Mouse (Mus musculus): ENCODE data around the gene Castor1.
"Not testable (repeated sequence)": the region's sequence is repeated elsewhere in the genome, so short reads cannot be mapped to it uniquely, and the experiment has no call there.

Castor1 gene

DNA sequence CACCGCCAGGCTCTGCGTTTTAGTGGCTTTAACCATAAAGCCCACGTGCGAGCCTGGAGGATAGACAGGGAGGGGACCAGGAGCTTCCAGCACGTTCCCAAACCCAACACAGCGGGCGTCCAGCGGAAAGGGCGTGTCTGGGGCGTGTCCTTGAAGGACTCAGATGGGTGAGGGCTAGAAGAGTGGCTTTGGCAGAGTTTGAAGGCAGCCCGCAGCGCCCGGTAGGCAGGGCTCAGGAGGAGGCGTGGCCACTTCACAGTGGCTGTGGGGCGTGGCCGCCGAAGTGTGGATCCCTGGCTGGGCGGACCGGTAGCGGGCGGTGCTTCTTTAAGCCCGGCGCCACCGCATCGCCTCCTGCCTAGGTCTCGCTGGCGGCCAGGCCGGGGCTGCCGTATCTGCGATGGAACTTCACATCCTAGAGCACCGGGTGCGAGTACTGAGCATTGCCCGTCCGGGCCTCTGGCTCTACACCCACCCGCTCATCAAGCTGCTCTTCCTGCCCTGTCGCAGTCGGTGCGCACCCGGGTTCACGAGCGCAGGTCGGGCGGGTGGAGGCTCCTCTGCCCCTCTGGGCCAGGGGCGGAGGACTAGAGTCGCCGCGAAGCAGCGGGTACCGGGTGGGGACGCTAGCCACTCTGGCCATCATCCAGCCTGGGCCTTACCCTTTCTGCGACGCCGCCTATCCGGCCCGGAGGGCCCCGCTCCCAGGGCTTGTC, at the start of gene Castor1:
Gene Castor1 (plus strand): TSS at position 312 of the 716 bp plus-strand sequence.
- DNase-seq (ENCODE audit: extremely low read depth, low read depth, low spot score): peak; percentile 74

DNA sequence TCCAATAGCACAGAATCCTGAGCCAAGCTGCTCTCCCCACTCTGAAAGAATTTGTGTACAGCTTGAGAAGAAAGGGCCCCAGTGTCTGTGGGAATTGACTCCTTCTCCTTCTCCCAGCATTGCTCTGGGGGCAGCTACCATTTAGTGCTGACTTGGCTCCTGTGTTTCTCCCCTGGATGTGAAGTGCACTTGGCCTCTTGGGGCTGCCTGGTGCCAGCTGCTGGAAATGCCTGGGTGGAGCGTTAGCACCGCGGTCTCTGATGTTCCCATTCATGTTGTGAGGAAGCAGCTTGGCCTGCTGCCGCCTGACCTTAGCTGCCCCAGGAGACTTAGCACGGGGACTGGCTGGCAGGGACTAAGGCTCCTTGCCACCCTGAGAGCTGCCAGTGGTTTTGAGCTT, 43.4 kb upstream of the Castor1 start:
- DNase-seq (ENCODE audit: extremely low read depth, low read depth, low spot score): no peak

DNA sequence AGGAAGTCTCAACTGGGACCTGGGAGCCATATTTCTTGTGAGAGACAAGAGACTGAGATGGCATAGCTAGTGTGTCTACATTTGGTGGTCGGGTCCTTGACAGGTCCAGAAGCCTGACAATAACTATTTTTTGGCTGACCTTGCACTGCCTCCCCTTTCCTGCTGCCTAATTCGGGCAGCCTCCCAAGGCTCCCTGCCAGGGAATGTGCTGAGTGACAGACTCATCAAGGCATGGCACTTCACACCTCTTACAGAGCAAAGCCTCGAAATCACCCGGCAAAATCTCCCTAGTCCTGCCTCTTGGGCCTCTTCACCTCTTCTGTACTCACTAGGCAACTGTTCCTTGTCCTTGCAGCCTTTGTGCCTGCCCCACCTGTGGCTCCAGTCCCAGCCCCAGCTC, 40.3 kb upstream of the Castor1 start:
- DNase-seq (ENCODE audit: extremely low read depth, low read depth, low spot score): no peak

DNA sequence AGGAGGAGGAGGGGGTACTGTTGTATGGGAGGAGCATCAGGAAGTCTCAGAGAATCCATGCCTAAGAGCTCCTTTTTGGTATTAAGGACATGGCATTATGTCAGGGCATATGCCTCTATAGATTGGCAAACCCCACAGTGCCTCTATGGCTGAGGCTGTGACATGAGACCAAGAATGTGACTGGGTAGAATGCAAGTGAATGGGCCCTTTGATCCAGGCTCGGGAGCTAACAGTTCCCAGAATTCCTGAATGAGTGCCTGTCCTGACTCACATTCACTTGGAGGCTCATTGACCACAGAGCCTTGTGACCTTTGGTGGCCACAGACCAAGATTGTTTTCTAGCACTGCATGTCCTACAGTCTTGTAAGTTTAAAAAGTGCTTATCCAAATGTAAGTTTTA, 36.0 kb upstream of the Castor1 start:
- DNase-seq (ENCODE audit: extremely low read depth, low read depth, low spot score): no peak

DNA sequence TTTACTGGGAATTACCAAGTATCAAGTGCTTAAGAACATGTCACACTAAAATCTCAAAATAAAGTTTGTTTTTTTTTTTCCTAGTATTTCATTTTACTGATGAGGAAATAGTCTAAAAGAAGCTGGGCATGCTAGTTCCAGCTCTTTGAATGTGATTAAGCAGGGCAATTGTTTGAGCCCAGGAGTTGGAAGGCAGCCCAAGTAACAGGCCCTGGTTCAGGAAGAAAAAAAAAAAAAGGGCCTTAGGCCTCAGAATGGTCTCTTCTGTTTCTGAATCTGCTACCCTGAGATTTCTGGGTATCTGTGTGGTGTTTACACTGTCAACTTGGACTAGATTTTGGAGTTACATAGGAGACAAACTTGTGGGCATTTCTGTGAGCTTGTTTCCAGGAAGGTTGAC, 34.5 kb upstream of the Castor1 start:
- no peak for DNase-seq (ENCODE audit: extremely low read depth, low read depth, low spot score)

DNA sequence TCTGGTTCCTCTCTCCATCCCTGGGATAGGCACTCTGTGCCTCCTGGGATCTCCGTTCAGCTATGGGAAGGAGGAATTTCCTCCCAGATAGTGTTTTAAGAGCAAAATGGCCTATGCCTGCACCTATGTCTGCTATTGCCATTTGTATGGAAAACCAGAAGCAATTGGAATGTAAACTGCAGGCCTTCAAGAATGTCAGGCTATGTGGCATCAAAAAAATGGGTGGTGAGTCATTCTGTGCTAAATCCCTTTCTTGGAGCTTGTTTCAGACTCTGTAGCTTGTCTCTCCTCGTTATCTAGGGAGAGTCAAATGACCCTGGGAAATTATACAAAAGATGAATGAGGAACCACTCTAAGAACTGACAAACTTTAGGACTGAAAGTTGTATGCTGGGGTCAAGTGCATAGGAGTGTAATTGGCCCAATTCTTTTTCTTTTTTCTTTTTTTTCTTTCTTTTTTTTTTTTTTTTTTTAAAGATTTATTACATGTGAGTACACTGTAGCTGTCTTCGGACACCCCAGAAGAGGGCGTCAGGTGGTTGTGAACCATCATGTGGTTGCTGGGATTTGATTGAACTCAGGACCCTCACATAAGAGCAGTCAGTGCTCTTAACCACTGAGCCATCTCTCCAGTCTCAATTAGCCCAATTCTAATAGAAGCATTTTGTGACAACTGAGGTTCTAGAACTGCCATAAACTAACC, 33.6 kb upstream of the Castor1 start:
- DNase-seq (ENCODE audit: extremely low read depth, low read depth, low spot score): no peak

DNA sequence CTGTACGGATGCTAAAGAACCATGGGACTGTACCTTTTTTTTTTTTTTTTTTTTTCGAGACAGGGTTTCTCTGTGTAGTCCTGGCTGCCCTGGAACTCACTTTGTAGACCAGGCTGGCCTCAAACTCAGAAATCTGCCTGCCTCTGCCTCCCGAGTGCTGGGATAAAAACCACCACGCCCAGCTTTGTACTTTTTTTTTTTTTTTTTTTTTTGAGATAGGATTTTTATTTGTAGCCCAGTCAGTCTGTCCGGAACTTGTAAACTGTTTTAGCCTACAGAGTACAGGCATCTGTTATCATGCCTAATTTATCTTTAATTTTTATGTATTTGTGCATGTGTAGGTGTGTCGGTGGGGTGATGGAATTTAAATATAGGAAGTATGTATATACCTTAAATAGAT, 32.5 kb upstream of the Castor1 start:
- not testable (repeated sequence) for DNase-seq (ENCODE audit: extremely low read depth, low read depth, low spot score)

DNA sequence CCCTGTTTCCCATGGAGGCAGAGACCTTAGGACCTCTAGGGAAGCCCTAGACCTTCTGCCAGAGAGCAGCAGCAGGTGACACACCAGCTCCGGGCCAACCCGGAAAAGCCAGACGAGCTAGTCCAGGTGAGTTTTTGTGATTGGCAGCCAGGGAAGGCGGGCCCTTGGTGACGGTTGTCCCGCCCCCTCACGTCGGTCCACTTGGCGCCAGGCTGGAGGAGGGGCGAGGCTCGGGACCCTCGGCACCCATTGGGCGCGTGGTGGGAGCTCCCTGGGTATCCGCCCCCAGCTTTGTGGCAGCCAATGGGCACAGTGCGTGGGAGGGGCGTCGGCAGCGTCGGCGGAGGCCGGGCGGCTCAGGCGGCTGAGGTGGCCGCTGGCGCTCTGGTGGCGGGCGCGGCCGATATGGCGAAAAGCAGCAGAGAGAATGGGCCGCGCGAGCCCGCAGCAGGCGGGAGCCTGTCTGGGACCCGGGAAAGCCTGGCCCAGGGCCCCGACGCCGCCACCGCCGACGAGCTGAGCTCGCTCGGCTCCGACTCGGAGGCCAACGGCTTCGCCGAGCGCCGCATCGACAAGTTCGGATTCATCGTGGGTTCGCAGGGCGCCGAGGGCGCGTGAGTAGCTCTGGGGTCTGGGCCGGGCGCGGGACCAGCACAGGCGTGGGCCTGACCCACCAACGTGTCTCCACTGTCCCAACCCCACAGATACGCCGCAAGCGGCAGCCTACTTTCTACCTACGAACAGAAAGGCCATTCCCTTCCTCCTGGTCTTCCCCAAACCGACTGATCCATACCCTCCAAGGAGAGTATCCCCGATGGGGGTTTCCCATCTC, 31.3 kb upstream of the Castor1 start, which contains the start of gene Tbc1d10a:
Gene Tbc1d10a (plus strand): TSS at position 304 of the 832 bp plus-strand sequence.
- peak; percentile 81 for DNase-seq (ENCODE audit: extremely low read depth, low read depth, low spot score)

DNA sequence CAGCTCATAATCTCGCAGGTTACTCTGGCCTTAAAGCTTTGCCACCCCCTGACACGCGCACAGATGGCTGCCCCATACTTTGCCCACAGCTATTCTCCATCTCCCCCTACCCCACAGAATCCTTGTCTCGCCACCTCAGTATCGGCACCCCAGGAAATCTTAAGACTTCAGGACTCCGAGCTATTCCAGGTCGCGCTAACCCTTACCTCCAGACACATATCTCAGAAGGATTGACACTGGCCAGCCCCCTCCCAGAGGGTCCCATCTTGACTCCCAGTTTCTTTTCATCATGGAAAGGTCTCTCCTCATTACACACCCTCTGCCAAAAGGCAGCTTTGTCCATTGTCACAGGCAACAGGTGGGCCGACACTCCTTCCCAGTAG, 30.7 kb upstream of the Castor1 start:
- no peak for DNase-seq (ENCODE audit: extremely low read depth, low read depth, low spot score)

DNA sequence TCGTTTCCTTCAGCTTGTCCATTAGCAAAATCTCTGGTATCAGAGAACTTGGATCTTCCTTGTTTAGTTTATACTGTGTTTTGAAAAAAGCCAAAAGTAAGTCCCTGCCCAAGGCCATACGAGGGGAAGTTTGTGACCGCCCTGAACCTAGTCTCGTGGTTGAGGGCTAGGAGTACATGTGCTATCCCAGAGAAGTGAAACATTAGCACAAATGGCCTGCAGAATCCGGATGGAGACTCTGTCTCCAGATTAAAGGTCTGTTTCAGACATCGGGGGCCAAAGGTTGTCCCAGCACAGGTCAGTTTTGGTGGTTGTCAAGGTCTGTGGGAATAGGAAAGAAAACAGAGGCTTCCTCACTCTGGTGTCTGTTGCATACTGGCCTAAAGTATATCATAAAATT, 28.8 kb upstream of the Castor1 start:
- no peak for DNase-seq (ENCODE audit: extremely low read depth, low read depth, low spot score)

DNA sequence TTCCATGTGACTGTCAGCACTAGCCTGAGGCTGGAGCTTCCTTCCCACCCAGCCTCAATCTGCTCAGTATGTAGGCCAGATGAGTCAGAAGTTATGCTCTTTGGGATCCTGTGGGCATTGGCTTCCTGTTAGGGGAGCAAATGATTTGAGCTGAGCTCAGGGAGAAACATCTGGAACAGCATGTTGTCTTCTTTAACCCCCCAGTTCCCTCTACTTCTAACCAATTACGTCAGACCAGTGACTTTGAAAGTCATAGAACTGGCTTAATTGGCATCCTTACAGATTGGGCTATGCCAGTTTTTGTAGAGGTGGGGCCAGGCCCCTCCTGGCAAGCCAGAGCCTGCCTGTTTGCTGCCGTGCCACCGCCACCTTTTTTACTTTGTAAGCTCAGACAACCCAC, 27.3 kb upstream of the Castor1 start:
- no peak for DNase-seq (ENCODE audit: extremely low read depth, low read depth, low spot score)

DNA sequence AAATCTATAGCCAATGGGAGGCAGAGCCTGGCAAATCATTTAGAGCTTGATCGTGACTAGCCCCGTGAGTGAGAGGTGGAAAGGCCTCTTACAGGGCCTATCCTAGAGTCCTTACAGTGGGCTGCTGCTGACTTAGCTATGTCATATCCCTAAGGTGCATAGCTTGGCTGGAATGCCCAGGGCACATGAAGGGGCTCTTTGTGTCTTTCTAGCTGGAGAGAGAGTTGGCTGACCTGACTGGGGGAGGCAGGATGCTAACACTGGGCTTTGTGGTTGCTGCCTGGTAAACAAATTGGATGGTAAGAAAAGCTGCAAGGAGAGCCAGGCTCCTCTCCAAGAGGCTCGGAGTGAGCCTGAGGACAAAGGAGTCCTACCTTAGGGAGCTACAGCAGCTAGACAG, 25.3 kb upstream of the Castor1 start:
- no peak for DNase-seq (ENCODE audit: extremely low read depth, low read depth, low spot score)

DNA sequence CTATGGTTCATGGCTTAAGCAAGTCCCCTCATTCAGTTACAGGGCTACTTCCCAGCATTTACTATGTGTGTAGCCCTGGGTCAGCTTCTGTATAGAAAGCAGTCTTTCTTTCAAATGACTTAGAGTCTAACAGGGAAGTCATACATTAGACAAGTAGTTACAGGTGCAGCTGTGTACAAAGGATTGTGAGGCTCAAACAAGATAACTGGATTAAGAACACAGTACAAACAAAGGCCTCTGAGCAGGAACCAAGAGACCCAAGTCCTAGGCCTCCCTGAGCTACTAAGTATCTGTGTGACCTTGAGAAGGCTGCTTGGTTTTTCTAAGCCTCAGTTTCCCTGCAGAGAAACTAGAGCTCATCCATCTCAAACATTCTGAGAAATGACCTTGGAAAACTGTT, 24.6 kb upstream of the Castor1 start:
- no peak for DNase-seq (ENCODE audit: extremely low read depth, low read depth, low spot score)

DNA sequence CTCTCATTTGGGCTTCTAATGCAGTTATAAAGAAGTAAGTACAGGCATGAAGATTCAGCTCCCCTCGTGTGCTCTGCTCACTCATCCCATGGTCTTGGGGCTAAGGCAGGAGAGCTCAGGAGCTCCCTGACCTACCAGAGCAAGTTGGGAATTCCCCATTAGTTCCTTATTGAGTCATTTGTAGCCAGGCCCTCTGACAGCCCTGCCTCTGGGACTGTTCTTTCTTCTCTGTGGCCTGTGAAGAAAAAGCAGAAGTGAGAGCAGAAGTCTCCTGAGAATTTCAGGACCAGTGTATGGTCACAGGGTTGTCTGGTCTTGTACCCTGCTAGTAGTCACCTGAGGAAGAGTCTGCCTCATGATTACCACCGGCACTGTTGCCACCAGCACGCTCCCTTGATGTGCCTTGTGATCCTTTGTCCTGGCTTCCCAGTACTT, 22.4 kb upstream of the Castor1 start:
- DNase-seq (ENCODE audit: extremely low read depth, low read depth, low spot score): no peak

DNA sequence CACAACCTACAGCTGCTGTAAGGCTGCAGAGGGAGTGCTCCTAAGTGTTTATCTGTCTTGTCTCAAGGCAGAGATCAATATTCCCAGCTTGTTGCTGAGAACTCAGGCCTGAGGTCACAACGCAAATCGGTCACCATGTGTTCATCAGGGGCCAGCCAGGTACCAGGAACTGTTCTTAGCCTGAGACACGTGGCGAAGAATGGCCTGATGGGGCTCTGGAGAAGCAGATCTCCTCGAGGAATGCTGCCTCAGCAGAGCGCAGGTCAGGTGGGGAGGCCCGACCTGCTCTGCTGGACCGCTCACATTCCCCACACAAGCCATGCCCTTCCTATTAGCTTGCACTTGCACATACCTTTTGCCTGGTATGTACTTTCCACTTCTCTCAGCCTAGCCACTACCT, 21.4 kb upstream of the Castor1 start:
- DNase-seq (ENCODE audit: extremely low read depth, low read depth, low spot score): no peak

DNA sequence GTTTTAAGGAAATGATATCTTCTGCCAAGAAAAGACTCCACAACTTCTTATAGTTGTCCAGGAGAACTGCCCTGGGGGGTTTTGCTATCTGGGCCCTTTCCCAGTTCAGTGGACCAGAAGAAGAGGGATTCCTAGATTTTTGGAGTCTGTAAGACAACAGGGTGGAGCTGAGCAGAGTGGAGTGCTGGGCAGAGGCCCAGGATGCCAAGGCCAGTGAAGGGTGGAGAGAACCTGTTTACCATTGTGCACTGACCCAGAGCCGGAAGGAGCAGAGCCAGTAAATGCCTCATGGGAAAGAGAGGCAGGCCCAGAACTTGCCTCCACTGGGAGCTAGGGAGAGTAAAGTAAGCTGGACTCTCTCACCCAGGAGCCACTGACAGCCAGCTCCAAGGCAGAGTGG, 20.3 kb upstream of the Castor1 start:
- no peak for DNase-seq (ENCODE audit: extremely low read depth, low read depth, low spot score)

DNA sequence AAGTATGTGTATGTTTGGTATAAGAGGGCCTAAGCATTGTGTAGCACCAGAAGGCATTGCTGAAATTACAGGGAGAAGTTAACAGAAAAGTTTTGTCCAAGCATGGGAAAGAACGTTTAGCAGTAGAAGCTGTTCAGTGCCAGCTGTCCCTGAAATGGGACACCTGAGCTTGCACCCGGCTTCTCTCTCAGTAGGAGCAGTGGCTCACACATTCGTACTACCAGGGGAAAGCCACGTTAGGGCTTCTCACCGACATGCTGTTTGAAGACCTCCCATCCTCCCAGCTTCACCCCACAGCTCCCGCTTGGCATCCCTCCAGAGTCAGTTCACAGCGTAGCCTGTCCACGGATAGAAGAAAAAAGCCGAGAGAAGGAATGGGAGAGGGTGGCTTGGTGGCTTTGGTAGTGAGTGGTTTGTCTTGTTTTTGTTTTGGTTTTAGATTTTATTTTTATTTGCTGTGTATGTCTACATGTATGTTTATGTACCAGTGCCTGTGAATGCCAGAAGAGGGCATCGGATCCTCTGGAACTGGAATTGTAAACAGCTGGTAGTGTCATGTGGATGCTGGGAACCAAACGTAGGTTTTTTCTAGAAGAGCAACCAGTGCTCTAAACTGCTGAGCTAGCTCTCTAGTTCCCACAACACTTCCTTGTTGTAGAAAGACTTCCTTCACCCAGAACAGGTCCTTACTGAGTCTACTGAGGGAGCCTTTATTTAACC, 15.9 kb upstream of the Castor1 start:
- no peak for DNase-seq (ENCODE audit: extremely low read depth, low read depth, low spot score)

DNA sequence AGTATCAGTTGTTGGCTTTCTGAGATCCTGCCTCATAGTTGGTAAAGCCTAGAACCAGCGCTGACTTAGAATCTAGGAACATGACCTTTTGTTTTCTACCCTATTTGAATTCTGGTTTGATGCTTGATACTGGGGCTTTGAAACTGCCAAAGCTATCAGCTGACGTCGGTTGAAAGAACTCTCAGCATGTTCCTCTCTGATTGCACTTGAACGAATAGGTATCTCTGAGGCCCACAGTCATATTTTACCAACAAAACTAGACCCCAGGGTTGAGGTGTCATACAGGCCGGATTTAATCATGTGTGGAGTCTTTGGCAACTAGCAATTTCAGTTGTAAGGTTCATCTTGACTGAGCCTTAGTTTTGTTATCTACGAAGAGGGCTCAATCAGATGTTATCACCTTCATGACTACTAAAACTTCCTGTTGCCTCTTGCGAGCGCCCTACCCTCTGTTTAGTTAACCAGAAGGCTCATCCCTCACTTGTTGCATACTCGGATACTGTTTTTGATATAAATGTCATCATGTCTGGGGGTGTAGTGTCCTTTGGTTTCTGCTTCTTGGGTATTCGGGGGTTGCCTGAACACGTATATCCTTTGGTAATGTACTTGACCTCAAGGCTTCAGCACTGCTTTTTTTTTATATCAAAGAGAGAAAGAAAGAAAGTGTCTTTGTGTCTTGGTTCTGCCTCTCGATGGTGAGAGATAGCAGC, 14.9 kb upstream of the Castor1 start:
- no peak for DNase-seq (ENCODE audit: extremely low read depth, low read depth, low spot score)

DNA sequence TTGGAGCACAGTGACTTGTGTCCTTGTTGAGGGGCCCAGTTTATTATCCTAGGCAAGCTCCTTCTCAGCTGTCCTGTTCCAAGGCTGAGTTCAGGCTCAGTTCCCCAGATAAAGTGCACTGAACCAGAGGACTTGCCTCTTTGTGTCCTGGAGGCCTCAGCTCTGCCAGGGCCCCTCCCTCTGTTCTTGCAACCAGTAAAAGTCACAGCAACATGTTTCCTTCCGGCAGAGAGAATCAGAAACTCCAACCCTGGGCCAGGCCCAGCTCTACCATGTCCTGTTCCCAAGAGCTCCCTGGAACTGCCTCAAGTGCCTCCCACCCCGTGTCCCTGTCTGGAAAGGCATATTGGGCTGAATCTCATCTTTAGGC, 14.3 kb upstream of the Castor1 start:
- peak; percentile 56 for DNase-seq (ENCODE audit: extremely low read depth, low read depth, low spot score)

DNA sequence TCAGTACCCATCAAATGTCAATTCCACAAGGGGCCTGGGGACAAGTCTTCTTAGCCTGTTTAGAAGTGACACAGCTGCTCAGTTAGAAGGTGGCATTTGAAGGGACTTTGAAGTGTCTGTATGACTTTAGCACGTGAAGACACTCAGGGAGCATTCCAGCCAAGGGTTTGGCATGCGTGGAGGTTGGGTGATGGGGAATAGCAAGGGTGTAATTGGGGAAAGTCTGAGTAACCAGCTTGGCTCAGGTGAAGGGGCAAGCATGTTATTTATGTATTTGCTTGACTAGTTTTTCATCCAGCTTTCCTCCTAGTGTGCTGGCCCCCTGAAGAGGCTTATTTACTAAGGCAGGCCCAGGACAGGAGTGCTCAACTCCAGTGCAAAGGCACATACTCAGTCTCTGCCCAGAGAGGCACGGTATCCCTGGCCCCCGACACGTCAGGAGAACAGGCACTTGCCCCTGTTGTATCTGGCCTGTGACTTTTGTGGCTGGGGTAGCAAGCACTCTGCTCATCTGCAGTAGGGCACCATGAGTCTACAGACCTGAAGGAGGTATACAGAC, 12.8 kb upstream of the Castor1 start:
- no peak for DNase-seq (ENCODE audit: extremely low read depth, low read depth, low spot score)
